27 mouse cellular contexts compared by ENCODE assay signal in genomic region chr14:123066344-123066743, GRCm38 (mm10).
"Had no signal": no experiment of that assay in that cellular context is flagged by ENCODE, and none has a peak within 500 bp of the region (broad histone marks: within the 10 kb centered on the region; RNA-seq: fewer than 3 reads in every experiment).

No protein-coding gene starts in this region.

- H3K4me1 ChIP-seq: heart, embryonic 13.5 days; heart, embryonic 15.5 days; kidney, embryonic 15.5 days; limb, embryonic 10.5 days; limb, embryonic 12.5 days; liver, embryonic 13.5 days; liver, embryonic 15.5 days had no signal

- H3K27me3 ChIP-seq: heart, embryonic 13.5 days; heart, embryonic 15.5 days; hindbrain, embryonic 13.5 days; hindbrain, embryonic 15.5 days; kidney, embryonic 15.5 days; limb, embryonic 12.5 days; liver, embryonic 13.5 days; liver, embryonic 15.5 days had no signal

- H3K4me3 ChIP-seq: heart, adult 2 months; heart, embryonic 13.5 days; heart, embryonic 15.5 days; hindbrain, embryonic 13.5 days; hindbrain, embryonic 15.5 days; kidney, embryonic 15.5 days; left cerebral cortex, adult 2 months; limb, embryonic 10.5 days; limb, embryonic 12.5 days; liver, embryonic 13.5 days; liver, embryonic 15.5 days had no signal

- H3K9me3 ChIP-seq: heart, embryonic 13.5 days; heart, embryonic 15.5 days; hindbrain, embryonic 13.5 days; hindbrain, embryonic 15.5 days; kidney, embryonic 15.5 days; limb, embryonic 10.5 days; limb, embryonic 12.5 days; liver, embryonic 13.5 days; liver, embryonic 15.5 days had no signal

- ATAC-seq: hindbrain, postnatal 0 days; intestine, embryonic 16.5 days; liver, postnatal 0 days had no signal

- H3K4me2 ChIP-seq: heart, embryonic 11.5 days; heart, embryonic 13.5 days; heart, embryonic 15.5 days; kidney, embryonic 15.5 days; limb, embryonic 12.5 days; liver, embryonic 11.5 days; liver, embryonic 13.5 days; liver, embryonic 15.5 days had no signal

- DNase-seq: gastrocnemius, postnatal 10 days; gastrocnemius, postnatal 25 days; heart, adult 2 months; heart, postnatal 14 days; heart, postnatal 36 days; kidney, adult 11 months; kidney, adult 2 months; kidney, adult 9 months; kidney, postnatal 14 days; kidney, postnatal 36 days; liver; liver, embryonic 13.5 days; liver, postnatal 0 days had no signal

- H3K9ac ChIP-seq: heart, embryonic 13.5 days; heart, embryonic 15.5 days; hindbrain, embryonic 13.5 days; hindbrain, embryonic 15.5 days; kidney, embryonic 15.5 days; limb, embryonic 12.5 days; liver, embryonic 13.5 days; liver, embryonic 15.5 days; liver, postnatal 0 days had no signal

- H3K27ac ChIP-seq: heart, adult 2 months; heart, embryonic 13.5 days; heart, embryonic 15.5 days; hindbrain, postnatal 0 days; kidney, embryonic 15.5 days; kidney, postnatal 0 days; left cerebral cortex, adult 2 months; limb, embryonic 10.5 days; limb, embryonic 12.5 days; liver, embryonic 13.5 days; liver, embryonic 15.5 days had no signal

- H3K36me3 ChIP-seq: heart, embryonic 13.5 days; heart, embryonic 15.5 days; hindbrain, embryonic 13.5 days; hindbrain, embryonic 15.5 days; kidney, embryonic 15.5 days; limb, embryonic 10.5 days; limb, embryonic 12.5 days; liver, embryonic 13.5 days; liver, embryonic 15.5 days had no signal
